Comparison of ENCODE assay signal across 7 mouse cellular contexts in the genomic region with DNA sequence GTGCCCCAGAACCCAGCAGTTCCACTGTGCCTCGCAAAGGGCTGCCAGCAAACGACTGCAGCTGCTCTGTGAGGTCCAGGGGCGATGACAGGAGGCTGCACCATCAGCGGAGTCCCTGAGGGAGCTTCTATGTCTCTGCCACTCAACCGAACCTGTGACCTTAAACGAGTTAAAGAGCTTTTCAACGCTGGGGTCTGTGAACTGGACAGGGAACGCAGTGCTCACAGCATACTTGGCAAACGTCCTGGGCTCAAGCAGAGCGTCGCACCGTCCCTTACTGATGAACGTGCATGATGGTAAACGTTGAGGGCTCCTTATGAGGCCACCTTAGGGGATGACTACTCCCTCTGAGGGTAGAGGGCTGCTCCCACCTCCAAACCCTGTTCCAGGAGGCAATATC. TPM values are rescaled to one million over a fixed set of nuclear protein-coding genes. Genes with fewer than 3 reads are reported as not detected.
DNase-seq lines count a peak whose midpoint lies in the region; ATAC-seq and TF ChIP-seq lines count a peak whose summit lies in the region.

No protein-coding gene starts in this region.

- H3K9me3 ChIP-seq in forebrain, embryonic 13.5 days (replicated peaks): no peaks in the 10 kb centered on the region
- H3K9me3 ChIP-seq in limb, embryonic 15.5 days: no peaks in the 10 kb centered on the region
- H3K9me3 ChIP-seq in stomach, embryonic 16.5 days (replicated peaks; ENCODE audit: control insufficient read depth, low read length): no peaks in the 10 kb centered on the region

- H3K4me3 ChIP-seq in spleen, adult 2 months (ENCODE audit: extremely low read depth, insufficient read depth, insufficient read length): peak overlapping the region; percentile 94
- peak overlapping the region; percentile 56 for H3K4me3 ChIP-seq in forebrain, embryonic 13.5 days
- peak overlapping the region; percentile 68 for H3K4me3 ChIP-seq in limb, embryonic 15.5 days
- peak overlapping the region; percentile 83 for H3K4me3 ChIP-seq in stomach, embryonic 16.5 days (replicated peaks; ENCODE audit: low read length)

- no peak for DNase-seq in spleen, adult 2 months (ENCODE audit: low read depth in 1 of 2, low spot score in 2 of 2)
- DNase-seq in spleen, adult 12 weeks (ENCODE audit: low spot score): no peak
- no peak for DNase-seq in cerebellum, postnatal 25 days
- no peak for DNase-seq in adipocyte (ENCODE audit: low spot score)

- H3K9ac ChIP-seq in forebrain, embryonic 13.5 days: peak overlapping the region; percentile 72
- H3K9ac ChIP-seq in limb, embryonic 15.5 days: peak overlapping the region; percentile 62
- peak overlapping the region; percentile 88 for H3K9ac ChIP-seq in stomach, embryonic 16.5 days (ENCODE audit: low read length)

- no peaks in the 10 kb centered on the region for H3K27me3 ChIP-seq in spleen, adult 2 months (ENCODE audit: control insufficient read depth, insufficient read depth, low read length)
- no peaks in the 10 kb centered on the region for H3K27me3 ChIP-seq in forebrain, embryonic 13.5 days
- no peaks in the 10 kb centered on the region for H3K27me3 ChIP-seq in limb, embryonic 15.5 days
- H3K27me3 ChIP-seq in stomach, embryonic 16.5 days (ENCODE audit: control insufficient read depth, insufficient read depth, low read length): no peaks in the 10 kb centered on the region

- no peak for TF ChIP-seq POLR2A in spleen, adult 2 months (IDR thresholded peaks at IDR 0.05; ENCODE audit: low read depth, low read length)

- peaks cover 26% of the 10 kb centered on the region; the same call in 1 of the 2 replicates for H3K4me1 ChIP-seq in spleen, adult 2 months (ENCODE audit: control insufficient read depth, insufficient read depth, insufficient read length)
- peaks cover 47% of the 10 kb centered on the region for H3K4me1 ChIP-seq in forebrain, embryonic 13.5 days
- peaks cover 40% of the 10 kb centered on the region for H3K4me1 ChIP-seq in limb, embryonic 15.5 days
- peaks cover 31% of the 10 kb centered on the region for H3K4me1 ChIP-seq in stomach, embryonic 16.5 days (ENCODE audit: control insufficient read depth, insufficient read depth, low read length)

- H3K4me2 ChIP-seq in forebrain, embryonic 13.5 days: peak overlapping the region; percentile 62
- H3K4me2 ChIP-seq in limb, embryonic 15.5 days: peak overlapping the region; percentile 92
- H3K4me2 ChIP-seq in stomach, embryonic 16.5 days (ENCODE audit: low read depth, low read length): peak overlapping the region; percentile 85

- peak; percentile 6 for ATAC-seq in forebrain, embryonic 13.5 days
- ATAC-seq in limb, embryonic 15.5 days (ENCODE audit: insufficient number of reproducible peaks, low FRiP score, low TSS enrichment, low read depth): no peak
- ATAC-seq in stomach, embryonic 16.5 days (ENCODE audit: insufficient read depth, low FRiP score): no peak

- TF ChIP-seq CTCF in spleen, adult 2 months (IDR thresholded peaks at IDR 0.05; ENCODE audit: extremely low read depth, insufficient read depth, insufficient read length, insufficient replicate concordance): no peak

- H3K27ac ChIP-seq in spleen, adult 2 months (ENCODE audit: insufficient read depth, low read length): peak overlapping the region; percentile 44
- H3K27ac ChIP-seq in forebrain, embryonic 13.5 days: peak overlapping the region; percentile 44
- H3K27ac ChIP-seq in limb, embryonic 15.5 days: peak overlapping the region; percentile 77
- H3K27ac ChIP-seq in stomach, embryonic 16.5 days (ENCODE audit: low read length): peak overlapping the region; percentile 42

- H3K36me3 ChIP-seq in spleen, adult 2 months (ENCODE audit: control insufficient read depth, insufficient read depth, low read length): no peaks in the 10 kb centered on the region
- H3K36me3 ChIP-seq in forebrain, embryonic 13.5 days (ENCODE audit: poor library complexity, severe bottlenecking): peaks cover 5% of the 10 kb centered on the region; the same call in 1 of the 2 replicates
- peaks cover 2% of the 10 kb centered on the region; the same call in 1 of the 2 replicates for H3K36me3 ChIP-seq in limb, embryonic 15.5 days
- H3K36me3 ChIP-seq in stomach, embryonic 16.5 days (ENCODE audit: control insufficient read depth, insufficient read depth, low read length): peaks cover 3% of the 10 kb centered on the region; the same call in 1 of the 2 replicates

- 3% methylated on average over 14 of the region's 14 CpGs for WGBS in spleen, adult 2 months
- 3% methylated on average over 14 of the region's 14 CpGs for WGBS in forebrain, embryonic 13.5 days
- WGBS in limb, embryonic 15.5 days: 2% methylated on average over 14 of the region's 14 CpGs
- WGBS in stomach, embryonic 16.5 days: 3% methylated on average over 14 of the region's 14 CpGs

RNA-seq across cellular contexts. Expression of a gene that starts 0.4 kb away (rescaled TPM):
- polyA plus RNA-seq in spleen, adult 2 months (2012; rRNA removed): 85.6 and 103 TPM in 2 replicates
- polyA plus RNA-seq in forebrain, embryonic 13.5 days (2015; fragmentation: Nextera tagmentation; extraction: Ambion mirVana): 52.0 and 59.7 TPM in 2 replicates
- 51.2 and 51.3 TPM in 2 replicates for polyA plus RNA-seq in limb, embryonic 15.5 days (2015; fragmentation: Nextera tagmentation; extraction: Ambion mirVana)
- 72.3 and 72.8 TPM in 2 replicates for polyA plus RNA-seq in stomach, embryonic 16.5 days (2015; fragmentation: Nextera tagmentation; extraction: Ambion mirVana)

RNA-seq across cellular contexts. Expression of a gene that starts 0.7 kb away (rescaled TPM):
- 2.4 and 2.6 TPM in 2 replicates for polyA plus RNA-seq in spleen, adult 2 months (2012; rRNA removed)
- 12.5 and 12.6 TPM in 2 replicates for polyA plus RNA-seq in forebrain, embryonic 13.5 days (2015; fragmentation: Nextera tagmentation; extraction: Ambion mirVana)
- polyA plus RNA-seq in limb, embryonic 15.5 days (2015; fragmentation: Nextera tagmentation; extraction: Ambion mirVana): 5.3 and 6.1 TPM in 2 replicates
- 3.6 and 4.8 TPM in 2 replicates for polyA plus RNA-seq in stomach, embryonic 16.5 days (2015; fragmentation: Nextera tagmentation; extraction: Ambion mirVana)

RNA-seq across cellular contexts. Expression of a gene that starts 6.5 kb away (rescaled TPM):
- polyA plus RNA-seq in spleen, adult 2 months (2012; rRNA removed): 31.2 and 35.1 TPM in 2 replicates
- 14.8 and 15.3 TPM in 2 replicates for polyA plus RNA-seq in forebrain, embryonic 13.5 days (2015; fragmentation: Nextera tagmentation; extraction: Ambion mirVana)
- polyA plus RNA-seq in limb, embryonic 15.5 days (2015; fragmentation: Nextera tagmentation; extraction: Ambion mirVana): 9.6 and 12.0 TPM in 2 replicates
- 9.2 and 10.4 TPM in 2 replicates for polyA plus RNA-seq in stomach, embryonic 16.5 days (2015; fragmentation: Nextera tagmentation; extraction: Ambion mirVana)

RNA-seq across cellular contexts. Expression of a gene that starts 20.5 kb away (rescaled TPM):
- polyA plus RNA-seq in spleen, adult 2 months (2012; rRNA removed): 24.3 and 41.3 TPM in 2 replicates
- polyA plus RNA-seq in forebrain, embryonic 13.5 days (2015; fragmentation: Nextera tagmentation; extraction: Ambion mirVana): 31.3 and 32.4 TPM in 2 replicates
- 26.7 and 27.8 TPM in 2 replicates for polyA plus RNA-seq in limb, embryonic 15.5 days (2015; fragmentation: Nextera tagmentation; extraction: Ambion mirVana)
- 25.7 and 26.4 TPM in 2 replicates for polyA plus RNA-seq in stomach, embryonic 16.5 days (2015; fragmentation: Nextera tagmentation; extraction: Ambion mirVana)

RNA-seq across cellular contexts. Expression of a gene that starts 26.5 kb away (rescaled TPM):
- 60.1 and 80.5 TPM in 2 replicates for polyA plus RNA-seq in spleen, adult 2 months (2012; rRNA removed)
- polyA plus RNA-seq in forebrain, embryonic 13.5 days (2015; fragmentation: Nextera tagmentation; extraction: Ambion mirVana): 97.1 and 99.3 TPM in 2 replicates
- 53.6 and 56.0 TPM in 2 replicates for polyA plus RNA-seq in limb, embryonic 15.5 days (2015; fragmentation: Nextera tagmentation; extraction: Ambion mirVana)
- polyA plus RNA-seq in stomach, embryonic 16.5 days (2015; fragmentation: Nextera tagmentation; extraction: Ambion mirVana): 73.0 and 78.4 TPM in 2 replicates
